Mouse (Mus musculus): ENCODE measurements around the gene Prph2. TPM values are rescaled to one million over a fixed set of nuclear protein-coding genes. Genes with fewer than 3 reads are reported as not detected.

Gene Prph2
- not detected in 2 replicates for total RNA-seq (2015)
- total RNA-seq (2017) = not detected in 2 replicates

DNA sequence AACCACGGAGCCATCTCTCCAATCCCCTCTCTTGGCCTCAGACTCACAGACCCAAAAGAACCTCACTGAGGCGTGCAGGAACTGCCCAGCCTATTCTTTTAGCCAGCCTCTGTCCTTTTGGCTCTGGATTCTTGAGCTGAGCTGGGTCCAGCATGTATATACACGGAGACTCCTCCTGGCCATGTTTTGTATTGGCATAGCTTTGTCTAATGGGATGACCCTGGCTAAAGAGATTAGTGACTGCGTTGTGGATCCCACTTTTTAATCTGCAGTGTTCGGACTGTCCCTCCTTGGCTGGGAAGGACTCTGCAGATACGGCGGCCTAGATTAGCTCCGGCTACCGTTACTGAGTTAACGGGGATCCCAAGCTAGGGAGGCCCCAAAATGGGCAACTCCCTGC, at the start of gene Prph2:
Prph2 (plus strand) TSS at position 274 of the 400 bp plus-strand sequence.
- ATAC-seq (replicated peaks; ENCODE audit: poor library complexity) = no peak

DNA sequence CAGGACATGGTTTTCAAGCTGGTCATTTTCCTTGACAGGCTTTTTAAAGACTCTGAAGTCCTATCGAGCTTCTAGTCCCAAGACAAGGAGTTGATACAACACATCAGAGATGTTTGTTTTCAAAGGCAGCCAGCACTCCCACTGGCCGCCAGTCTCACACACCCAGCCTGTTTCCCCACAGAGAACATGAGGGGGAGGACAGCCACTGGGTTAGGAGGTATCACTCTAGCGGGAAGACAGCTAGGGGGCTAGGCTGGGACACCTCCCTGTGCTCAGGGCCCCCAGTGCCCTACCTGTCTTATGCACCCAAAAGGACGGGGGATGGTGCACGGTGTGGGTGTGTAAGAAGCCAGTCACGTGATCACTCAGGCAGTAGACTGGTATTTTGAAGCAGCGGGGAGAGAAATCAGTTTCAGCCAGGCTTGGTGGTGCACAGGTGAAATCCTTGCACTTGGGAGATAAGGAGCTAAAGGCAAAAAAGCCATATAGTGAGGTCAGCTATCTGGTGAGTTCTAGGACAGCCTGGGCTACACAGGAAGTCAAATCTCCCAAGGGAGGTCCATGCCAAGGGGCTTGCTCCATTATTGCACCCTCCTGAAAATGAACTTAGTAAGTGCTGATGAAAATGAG, 45.6 kb upstream of the Prph2 start:
- peak; percentile 79 for ATAC-seq (replicated peaks; ENCODE audit: poor library complexity)

DNA sequence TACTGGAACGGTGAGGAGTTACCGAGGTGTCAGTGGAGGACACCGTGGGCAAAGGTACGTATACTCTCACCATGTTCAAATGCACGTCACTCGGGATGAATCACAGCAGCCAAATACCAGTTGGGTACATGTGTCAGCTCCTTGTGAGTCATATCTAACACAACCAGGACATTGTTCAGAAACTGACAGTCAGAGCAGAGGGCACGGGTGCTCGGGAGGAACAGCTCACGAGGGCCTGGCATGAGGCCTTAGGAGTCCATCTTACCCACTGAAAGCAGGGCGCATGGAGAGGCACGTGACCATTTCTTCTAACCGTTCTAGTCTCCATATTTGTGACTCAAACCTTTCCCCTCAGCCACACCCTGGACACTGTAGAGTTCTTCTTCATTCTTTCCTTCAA, 43.4 kb upstream of the Prph2 start:
- no peak for ATAC-seq (replicated peaks; ENCODE audit: poor library complexity)

DNA sequence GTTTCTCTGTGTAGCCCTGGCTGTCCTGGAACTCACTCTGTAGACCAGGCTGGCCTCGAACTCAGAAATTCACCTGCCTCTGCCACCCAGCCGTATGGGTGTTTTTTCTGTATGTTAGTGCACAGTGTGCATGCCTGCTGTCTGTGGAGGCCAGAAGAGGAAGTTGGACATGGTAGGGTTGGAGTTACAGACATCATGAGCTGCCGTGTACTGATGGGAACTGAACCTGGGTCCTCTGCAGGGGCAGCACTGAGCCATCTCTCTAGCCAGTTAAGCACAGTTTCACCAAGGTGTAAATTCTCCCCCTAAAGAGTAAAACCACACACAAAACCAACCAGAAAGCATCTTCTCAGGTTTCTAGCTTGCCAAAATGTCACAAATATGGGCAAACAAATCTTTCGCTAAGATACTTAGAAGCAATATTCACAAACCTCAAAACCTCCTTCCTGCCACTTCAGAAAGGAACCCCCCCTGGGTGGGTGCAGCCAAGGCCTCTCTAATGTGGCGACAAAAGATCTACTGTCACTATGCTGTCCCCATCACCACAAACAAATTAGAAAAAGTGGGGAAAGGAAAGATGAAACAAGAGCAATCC, 40.0 kb upstream of the Prph2 start:
- peak; percentile 77 for ATAC-seq (replicated peaks; ENCODE audit: poor library complexity)

DNA sequence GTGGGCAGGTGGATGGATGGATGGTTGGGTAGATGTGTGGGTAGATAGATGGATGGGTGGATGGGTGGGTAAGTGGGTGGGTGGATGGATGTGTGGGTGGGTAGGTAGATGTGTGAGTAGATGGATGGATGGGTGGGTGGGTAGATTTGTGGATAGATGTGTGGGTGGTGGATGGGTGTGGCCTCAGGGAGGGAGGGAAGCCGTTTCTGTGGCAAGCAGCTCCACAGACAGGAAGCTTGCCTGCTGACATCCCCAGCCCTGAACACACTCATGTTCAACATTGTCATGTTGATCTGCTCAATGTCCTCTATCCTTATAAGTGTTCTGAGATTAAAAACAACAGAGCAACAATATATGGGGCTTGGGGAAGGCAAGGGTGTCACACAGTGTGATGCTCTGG, 39.3 kb upstream of the Prph2 start:
- 0 out of 2 replicates have a peak, but pooled peaks have one; percentile 14 for ATAC-seq (replicated peaks; ENCODE audit: poor library complexity)

DNA sequence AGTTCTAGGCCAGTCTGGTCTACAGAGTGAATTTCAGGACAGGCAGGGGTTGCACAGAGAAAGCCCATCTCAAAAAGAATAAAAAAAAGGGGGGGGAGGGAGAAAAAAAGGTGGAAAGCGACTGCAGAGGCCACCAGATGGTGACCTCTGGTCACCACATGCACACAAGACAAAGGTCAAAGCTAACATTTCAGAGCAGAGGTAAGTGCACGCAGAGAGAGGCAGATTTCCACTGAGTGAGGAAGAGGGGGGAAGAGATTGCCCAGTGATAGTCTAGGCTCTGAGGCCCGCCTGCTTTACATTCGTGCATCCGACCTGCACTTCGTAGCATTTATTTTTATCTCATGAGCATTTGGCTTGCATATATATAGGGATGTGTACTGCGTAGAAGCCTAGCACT, 37.5 kb upstream of the Prph2 start:
- no peak for ATAC-seq (replicated peaks; ENCODE audit: poor library complexity)

DNA sequence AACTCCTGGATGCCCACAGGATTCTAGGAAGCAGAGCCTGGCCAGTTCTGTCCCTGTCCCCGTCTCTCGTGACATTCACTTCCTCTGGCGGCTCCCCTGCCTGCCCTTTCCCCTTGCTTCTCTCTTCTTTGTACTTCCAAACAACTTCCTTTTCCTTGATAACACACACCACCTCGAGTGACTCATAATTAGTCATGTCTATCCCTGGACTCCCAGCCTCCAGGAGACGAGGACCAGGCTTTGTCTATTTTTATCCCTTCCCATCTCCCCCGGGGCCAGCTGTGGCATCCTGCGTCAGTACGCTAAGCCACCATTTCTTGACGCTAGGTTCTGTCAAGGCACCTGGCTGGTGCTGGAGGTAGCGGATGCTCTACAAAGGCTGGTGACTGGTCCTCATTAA, 36.1 kb upstream of the Prph2 start:
- peak; percentile 71 for ATAC-seq (replicated peaks; ENCODE audit: poor library complexity)

DNA sequence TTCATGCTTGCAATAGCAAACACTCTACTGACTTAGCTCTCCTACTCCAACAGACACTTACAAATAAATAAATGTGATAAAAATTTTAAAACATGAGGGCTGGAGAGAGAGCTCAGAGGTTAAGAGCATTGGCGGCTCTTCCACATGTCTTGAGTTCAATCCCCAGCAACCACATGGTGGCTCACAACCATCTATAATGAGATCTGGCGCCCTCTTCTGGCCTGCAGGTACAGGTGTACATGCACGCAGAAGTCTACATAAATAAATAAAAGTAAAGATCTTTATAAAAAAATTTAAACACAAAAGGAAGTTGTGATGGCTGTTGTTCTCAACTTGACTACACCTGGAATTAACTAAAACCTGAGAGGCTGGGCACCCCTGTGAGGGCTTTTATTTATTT, 34.6 kb upstream of the Prph2 start:
- no peak for ATAC-seq (replicated peaks; ENCODE audit: poor library complexity)

DNA sequence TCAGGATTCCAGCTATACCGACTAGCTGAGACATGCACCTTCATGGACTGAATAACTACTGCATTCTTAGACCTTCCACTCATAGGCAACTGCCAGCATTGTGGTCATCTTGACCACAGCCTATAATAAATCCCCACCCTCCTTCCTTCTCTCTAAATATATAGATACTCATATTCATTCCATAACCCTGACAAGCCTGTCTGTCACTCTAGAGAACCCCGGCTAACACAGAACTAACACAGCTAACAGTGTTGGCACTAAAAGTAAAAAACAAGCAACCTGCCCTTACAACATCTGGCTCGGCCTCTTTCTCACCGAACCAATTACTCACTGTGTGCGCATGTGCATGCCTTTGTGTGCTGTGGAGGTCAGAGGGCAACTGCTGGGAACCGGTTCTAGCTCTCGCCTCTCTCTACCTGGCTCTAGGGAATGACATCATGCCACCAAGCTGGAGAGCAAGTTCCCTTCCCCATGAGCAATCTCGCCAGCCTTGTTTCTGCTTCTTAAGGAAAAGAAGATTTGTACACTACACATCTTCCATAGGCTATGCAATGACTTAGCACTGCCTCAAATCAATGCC, 33.8 kb upstream of the Prph2 start:
- no peak for ATAC-seq (replicated peaks; ENCODE audit: poor library complexity)

DNA sequence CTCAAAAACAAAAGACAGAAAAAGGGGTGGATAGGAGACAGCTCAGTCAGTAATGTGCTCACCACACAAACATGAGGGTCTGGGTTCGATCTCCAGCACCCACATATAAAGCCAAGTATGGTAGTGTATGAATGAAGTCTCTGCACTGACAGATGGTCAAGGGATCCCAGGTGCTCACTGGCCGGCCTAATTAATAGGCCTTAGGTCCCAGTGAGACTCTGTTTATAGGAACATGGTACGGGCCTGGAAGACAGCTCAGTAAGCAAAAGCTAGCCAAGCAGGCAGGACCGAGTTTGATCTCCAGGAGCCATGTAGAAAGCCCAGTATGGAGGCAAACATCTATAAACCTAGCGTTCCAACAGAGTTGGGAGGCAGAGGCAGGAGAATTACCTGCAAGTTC, 33.2 kb upstream of the Prph2 start:
- no peak for ATAC-seq (replicated peaks; ENCODE audit: poor library complexity)

DNA sequence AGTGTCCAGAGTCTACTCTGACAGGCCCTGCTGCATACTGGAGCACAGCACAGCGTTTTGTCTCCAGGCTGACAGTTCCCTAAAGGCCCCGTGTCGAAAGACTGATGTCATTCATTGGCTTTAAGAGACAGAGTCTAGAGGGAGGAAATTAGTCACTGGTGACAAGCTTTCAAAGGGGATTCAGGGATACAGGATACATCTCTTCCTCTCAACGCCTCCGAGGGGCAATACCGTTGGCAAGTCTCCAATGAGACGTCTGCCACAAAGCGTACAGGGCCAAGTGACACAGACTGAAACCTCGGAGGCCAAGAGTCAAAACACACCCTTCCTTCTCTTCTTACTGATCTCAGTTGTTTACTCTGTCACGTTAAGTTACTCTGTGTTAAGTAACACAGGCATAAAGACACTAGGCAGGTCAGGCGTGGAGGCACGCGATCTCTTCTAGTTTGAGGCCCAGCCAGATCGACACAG, 30.4 kb upstream of the Prph2 start:
- peak; percentile 56 for ATAC-seq (replicated peaks; ENCODE audit: poor library complexity)

DNA sequence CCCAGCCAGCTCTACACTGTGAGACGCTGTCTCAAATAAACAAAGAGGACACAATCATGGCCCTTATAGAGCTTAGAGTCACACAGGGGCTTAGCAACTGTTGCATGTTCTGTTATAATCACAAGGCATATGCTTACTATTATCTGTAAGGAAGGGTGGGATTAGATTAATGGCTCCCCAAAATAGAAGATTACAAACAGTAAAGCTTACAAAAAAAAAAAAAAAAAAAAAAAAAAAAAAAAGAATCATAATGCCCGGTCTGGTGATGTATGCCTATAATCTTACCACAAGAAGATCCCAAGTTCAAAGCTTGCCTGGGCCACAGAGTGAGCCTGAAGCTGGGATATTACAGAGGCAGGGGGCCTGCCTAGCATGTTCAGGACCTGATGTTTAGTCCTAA, 29.9 kb upstream of the Prph2 start:
- ATAC-seq (replicated peaks; ENCODE audit: poor library complexity) = peak; percentile 21

DNA sequence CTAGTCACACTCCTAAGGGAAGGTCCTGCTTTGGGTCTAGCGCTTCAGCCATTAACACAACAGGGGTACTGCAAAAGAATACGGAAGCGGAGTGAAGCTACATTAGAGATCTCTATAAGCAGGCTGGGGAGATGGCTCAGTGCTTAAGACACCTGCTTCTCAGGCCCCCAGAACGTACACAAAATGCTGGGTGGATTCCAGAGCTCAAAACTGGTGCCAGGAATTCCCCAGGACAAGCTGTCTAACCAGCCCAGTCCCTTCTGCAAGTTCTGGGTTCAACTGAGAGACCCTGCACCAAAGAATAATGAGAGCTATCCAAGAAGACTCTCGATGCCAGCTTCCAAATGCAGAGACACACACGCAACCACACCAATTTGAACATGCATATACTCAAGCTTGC, 28.5 kb upstream of the Prph2 start:
- ATAC-seq (replicated peaks; ENCODE audit: poor library complexity) = no peak

DNA sequence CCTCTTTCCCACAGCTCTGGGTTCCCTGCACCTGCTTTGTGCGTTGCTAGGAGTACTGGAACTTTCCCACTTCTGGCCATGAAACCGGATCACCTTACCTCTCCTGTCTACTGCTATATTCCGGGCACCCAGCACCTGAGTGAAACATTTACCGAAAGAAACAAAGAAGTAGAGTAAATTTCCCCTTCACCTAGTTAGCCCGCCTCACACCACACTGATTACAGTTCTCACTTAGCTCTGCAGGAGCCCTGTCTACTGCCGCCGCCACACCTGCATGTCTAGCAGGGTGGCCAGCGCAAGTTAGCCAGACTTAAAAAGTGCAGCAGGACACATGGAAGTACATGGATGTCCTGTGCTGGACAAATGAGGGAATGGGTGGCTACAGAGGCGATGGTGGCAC, 27.2 kb upstream of the Prph2 start:
- no peak for ATAC-seq (replicated peaks; ENCODE audit: poor library complexity)

DNA sequence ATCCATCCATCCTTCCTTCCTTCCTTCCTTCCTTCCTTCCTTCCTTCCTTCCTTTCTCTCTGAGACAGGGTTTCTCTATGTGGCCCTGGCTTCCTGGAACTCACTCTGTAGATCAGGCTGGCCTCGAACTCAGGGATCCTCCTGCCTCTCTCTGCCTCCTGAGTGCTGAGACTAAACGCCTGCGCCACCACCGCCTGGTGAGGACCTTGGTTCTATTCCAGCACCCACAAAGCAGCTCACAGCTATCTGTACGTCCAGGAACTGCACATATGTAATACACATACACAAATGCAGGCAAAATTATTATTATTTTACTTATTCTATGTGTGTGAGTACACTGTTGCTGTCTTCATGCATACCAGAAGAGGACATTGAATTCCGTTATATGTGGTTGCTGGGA, 25.5 kb upstream of the Prph2 start:
- no peak for ATAC-seq (replicated peaks; ENCODE audit: poor library complexity)

DNA sequence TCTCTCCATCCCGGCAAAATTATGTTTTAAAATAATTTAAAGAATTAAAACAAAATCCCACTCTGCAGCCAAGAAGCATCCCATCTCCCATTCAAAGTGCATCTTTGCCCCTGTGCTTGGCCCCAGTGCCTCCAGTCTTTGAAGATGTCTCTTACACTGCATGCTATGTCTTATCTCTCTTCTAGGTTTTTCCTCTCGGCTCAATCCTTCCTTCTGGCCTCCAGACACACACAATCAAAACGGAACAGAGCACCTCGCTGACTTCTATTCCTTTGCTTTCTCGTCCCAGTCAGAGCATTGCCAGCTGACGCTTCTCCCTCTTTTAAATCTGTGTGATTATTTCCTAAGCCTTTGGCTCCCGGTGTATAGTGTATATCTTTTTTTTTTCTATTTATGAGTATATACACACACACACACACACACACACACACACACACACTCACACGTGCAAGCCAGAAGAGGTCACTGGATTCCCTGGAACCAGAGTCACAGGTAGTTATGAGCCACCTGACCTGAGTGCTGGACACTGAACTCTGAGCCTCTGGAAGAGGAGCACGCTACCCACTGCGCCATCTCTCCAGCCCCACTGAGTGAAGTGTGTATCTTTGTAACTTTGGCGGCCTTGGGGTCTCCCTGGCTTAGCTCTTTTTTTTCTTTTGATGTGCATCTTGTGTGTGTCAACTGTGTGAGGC, 24.9 kb upstream of the Prph2 start:
- 0 out of 2 replicates have a peak, but pooled peaks have one; percentile 15 for ATAC-seq (replicated peaks; ENCODE audit: poor library complexity)

DNA sequence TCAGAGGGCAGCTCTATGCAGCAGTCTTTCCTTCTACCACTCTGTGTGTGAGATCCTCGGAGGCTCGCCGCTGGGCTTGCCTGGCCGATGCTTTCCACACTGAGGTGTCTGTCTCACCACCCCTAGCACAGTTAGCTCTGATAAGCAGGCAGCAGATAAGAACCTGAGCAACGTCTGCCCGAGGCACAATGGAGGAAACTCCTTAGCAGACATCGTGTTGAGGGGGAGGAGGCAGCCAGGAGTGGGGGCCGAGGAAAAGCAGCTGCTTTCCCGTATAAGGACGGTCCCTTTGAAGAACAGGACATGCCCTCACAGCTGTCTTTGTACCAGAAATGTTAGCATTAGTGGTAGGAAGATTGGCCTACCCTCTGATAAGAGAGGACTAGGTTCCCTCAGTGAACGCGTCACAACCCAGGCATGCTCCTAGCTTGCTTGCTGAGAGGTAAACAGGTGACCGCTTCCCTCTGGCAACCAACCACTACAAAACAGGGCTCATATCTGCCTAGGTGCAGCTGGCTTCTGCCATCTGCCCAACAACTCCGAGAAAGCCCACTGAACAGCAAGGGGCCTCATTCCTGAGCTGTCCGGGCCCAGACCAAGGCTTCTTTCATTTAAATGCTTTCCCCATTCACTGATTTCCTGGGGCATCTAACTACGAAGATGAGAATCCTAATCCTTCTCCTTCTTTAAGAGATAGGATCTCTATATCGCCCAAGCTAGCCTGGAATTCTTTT, 24.2 kb upstream of the Prph2 start:
- ATAC-seq (replicated peaks; ENCODE audit: poor library complexity) = peak; percentile 24

DNA sequence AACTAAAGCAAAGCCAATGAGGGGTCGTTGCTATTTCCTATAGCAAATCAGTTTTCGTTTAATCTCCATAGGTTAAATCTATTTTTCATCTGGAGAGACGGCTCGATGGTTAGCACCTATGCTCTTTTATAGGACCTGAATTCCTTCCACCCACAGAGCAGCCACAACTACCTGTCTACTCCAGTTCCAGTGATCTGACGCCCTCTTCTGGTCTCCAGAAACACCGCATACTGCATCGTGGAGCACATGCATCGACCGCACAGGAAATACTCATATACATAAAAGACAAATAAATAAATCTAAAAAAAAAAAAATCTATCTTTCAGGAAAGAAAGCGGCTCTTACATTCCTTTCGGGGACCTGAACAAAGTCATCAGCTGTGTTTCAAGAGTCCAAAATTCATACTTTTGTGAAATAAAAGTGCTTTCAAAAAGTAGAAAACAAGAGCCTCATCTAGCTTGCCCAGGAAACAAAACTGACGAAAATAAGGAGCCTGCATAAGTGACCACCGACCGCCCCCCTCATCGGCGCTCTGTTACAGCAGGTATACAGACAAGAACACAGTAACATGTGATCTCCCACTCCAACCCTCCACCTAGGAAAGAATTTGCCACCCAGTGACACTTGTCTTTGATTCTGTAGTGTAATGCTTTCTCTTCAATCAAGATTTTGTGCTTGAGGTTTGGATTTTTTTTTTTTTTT, 21.6 kb upstream of the Prph2 start:
- 0 out of 2 replicates have a peak, but pooled peaks have one; percentile 19 for ATAC-seq (replicated peaks; ENCODE audit: poor library complexity)

DNA sequence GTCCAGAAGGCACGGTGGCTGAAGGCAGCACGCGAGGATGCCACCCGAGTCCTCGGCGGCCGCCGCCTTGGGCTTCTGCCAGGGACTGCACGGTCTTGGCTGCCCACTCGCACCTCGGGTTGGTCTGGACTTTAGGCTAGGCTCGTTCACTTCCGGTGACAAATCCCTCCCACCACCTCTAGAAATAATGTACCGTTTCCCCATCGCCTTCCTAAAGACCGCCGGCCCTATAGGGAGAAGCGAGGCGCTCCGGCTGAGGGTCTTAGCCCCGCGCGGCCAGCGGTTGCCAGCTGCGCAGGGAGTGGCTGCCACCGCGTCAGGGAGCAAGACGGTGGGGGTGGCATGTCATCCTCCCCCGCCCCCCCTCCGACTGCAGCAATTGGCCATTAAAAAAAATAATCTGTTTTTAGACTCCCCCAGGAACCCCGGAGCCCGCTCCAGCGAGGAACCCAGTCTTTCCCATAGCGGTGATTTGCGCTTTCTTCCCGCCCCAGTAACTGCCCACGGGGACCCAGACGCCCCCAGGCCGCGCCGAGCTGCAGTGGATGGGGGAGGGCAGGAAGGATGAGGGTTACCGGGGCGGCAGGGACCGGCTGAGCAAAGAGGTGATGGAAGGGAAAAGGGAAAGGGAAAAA, 20.7 kb upstream of the Prph2 start:
- ATAC-seq (replicated peaks; ENCODE audit: poor library complexity) = peak; percentile 16
